Mouse (Mus musculus) heart, adult 8-10 months (tissue): ENCODE measurements around the gene Scfd2. TPM values are rescaled to one million over a fixed set of nuclear protein-coding genes. Genes with fewer than 3 reads are reported as not detected.

ENCODE experiments used
- DNase-seq: peaks from one replicate; pipeline ENCODE4 v3.0.0; 2022; ENCODE audit warnings: low spot score
- total RNA-seq, 4 experiments: library from RNA; stranded (reverse); gene quantifications; 2 replicates each; pipeline ENCODE4 v1.2.4; 2022

Gene Scfd2
- 10 to 100 TPM in 3 of 4 experiments, 1 to 10 TPM in 1; 9.9 to 18.2 (median 12.5) TPM for total RNA-seq

GRCm38 (mm10) chr5:74531630-74532280 lies at the start of gene Scfd2:
TSS of gene Scfd2 (minus strand) at chr5:74531759.
- peak; percentile 96 for DNase-seq

GRCm38 (mm10) chr5:74571767-74572166 lies 40.2 kb upstream of the Scfd2 start:
- no peak for DNase-seq

- no peak for DNase-seq
Measured at GRCm38 (mm10) chr5:74561151-74561550, 29.6 kb upstream of the Scfd2 start.

- DNase-seq = no peak
Measured at GRCm38 (mm10) chr5:74549566-74549965, 18.0 kb upstream of the Scfd2 start.

- DNase-seq = no peak
Measured at GRCm38 (mm10) chr5:74545606-74546005, 14.0 kb upstream of the Scfd2 start.

GRCm38 (mm10) chr5:74536180-74536947 lies 4.8 kb upstream of the Scfd2 start:
- no peak for DNase-seq

- DNase-seq = peak; percentile 85
Measured at GRCm38 (mm10) chr5:74535240-74536021, 3.9 kb upstream of the Scfd2 start, which contains the start of gene Fip1l1. TSS of gene Fip1l1 (plus strand) at chr5:74535449.

GRCm38 (mm10) chr5:74530785-74531184 lies 774 bp downstream of the Scfd2 start:
- no peak for DNase-seq

GRCm38 (mm10) chr5:74527025-74527424 lies 4.5 kb downstream of the Scfd2 start:
- no peak for DNase-seq

- no peak for DNase-seq
Measured at GRCm38 (mm10) chr5:74511686-74512085, 19.9 kb downstream of the Scfd2 start.

- DNase-seq = no peak
Measured at GRCm38 (mm10) chr5:74492705-74493104, 38.9 kb downstream of the Scfd2 start.

GRCm38 (mm10) chr5:74484646-74485045 lies 46.9 kb downstream of the Scfd2 start:
- no peak for DNase-seq

GRCm38 (mm10) chr5:74482633-74483032 lies 48.9 kb downstream of the Scfd2 start:
- DNase-seq = no peak

GRCm38 (mm10) chr5:74482034-74482433 lies 49.5 kb downstream of the Scfd2 start:
- no peak for DNase-seq

- no peak for DNase-seq
Measured at GRCm38 (mm10) chr5:74480409-74480808, 51.1 kb downstream of the Scfd2 start.

- no peak for DNase-seq
Measured at GRCm38 (mm10) chr5:74479947-74480346, 51.6 kb downstream of the Scfd2 start.

- no peak for DNase-seq
Measured at GRCm38 (mm10) chr5:74479157-74479556, 52.4 kb downstream of the Scfd2 start.

GRCm38 (mm10) chr5:74476551-74476950 lies 55.0 kb downstream of the Scfd2 start:
- no peak for DNase-seq

GRCm38 (mm10) chr5:74473117-74473516 lies 58.4 kb downstream of the Scfd2 start:
- DNase-seq = no peak

- no peak for DNase-seq
Measured at GRCm38 (mm10) chr5:74470819-74471218, 60.7 kb downstream of the Scfd2 start.

GRCm38 (mm10) chr5:74469620-74470019 lies 61.9 kb downstream of the Scfd2 start:
- DNase-seq = no peak

GRCm38 (mm10) chr5:74467753-74468152 lies 63.8 kb downstream of the Scfd2 start:
- DNase-seq = no peak
